Mouse (Mus musculus): ENCODE measurements around the gene Zdhhc14.

- no peak for TF ChIP-seq EP300 (IDR thresholded peaks at IDR 0.05; ENCODE audit: low read depth)
- no peak for TF ChIP-seq CTCF (IDR thresholded peaks at IDR 0.05; ENCODE audit: low read depth)
These were observed 260.0 kb downstream of the Zdhhc14 start for GRCm38 (mm10) chr17:5752322-5752715.
